Mouse (Mus musculus) liver, postnatal 0 days (tissue): ENCODE data around the gene Mrpl17.

ENCODE experiments used
- CTCF ChIP-seq: sonication (generic); IDR thresholded peaks from 2 replicates; pipeline ENCODE4 v1.5.1; 2016; ENCODE audit warnings: antibody characterized with exemption, low read depth
- EP300 ChIP-seq: IDR thresholded peaks from 2 replicates; pipeline ENCODE4 v1.6.1; 2016; ENCODE audit warnings: antibody characterized with exemption, low read depth, mild to moderate bottlenecking

- no peak for TF ChIP-seq CTCF
- no peak for TF ChIP-seq EP300
Observed at GRCm38 (mm10) chr7:105811516-105811915, 617 bp upstream of the Mrpl17 start.
